Mouse (Mus musculus) megakaryocyte, embryonic 14.5 days (primary cell): Measurements from ENCODE around the gene C2cd3.

Source experiments
- FLI1 ChIP-seq: IDR thresholded peaks from 2 replicates; pipeline ENCODE4 v1.6.1; 2012; ENCODE audit warnings: low read length, inconsistent platforms, mixed read lengths
- GATA1 ChIP-seq: IDR thresholded peaks from 3 replicates; pipeline ENCODE4 v1.6.1; 2012; ENCODE audit warnings: mixed read lengths, low read length, inconsistent platforms, borderline replicate concordance

DNA sequence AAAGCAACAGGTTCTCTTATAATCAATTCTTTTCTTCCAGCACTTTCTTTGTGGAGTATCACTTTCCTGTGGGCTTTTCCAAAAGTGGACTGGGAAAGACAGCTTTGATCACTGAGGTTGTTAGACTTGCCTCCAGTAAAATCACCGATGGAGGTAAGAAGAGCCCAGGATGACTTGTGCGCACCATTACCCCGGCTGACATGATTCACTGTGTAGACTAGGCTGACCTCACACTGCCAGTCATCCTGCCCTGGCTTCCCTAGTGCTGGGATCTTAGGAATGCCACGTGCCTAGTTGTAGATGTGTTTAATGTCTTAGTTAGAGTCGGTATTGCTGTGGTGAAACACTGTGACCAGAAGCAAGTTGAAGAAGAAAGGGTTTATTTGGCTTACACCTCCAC is 35.6 kb downstream of the C2cd3 start:
- TF ChIP-seq GATA1 (no peak), FLI1 (no peak)
